Mouse (Mus musculus) kidney, embryonic 15.5 days (tissue): ENCODE results near the gene Tns4. TPM values are rescaled to one million over a fixed set of nuclear protein-coding genes. Genes with fewer than 3 reads are reported as not detected.

ENCODE experiments used
- ATAC-seq: fragments of 200-750 bp; cut with Nextera tagmentation; replicated peaks from 2 replicates; pipeline ENCODE4 v1.8.0; 2017; ENCODE audit warnings: moderate TSS enrichment; ENCODE audit not compliant: low FRiP score
- H3K27ac ChIP-seq: fragments of 300-500 bp; sonication (generic); 2 replicates; pipeline ENCODE4 v1.5.1; 2015; ENCODE audit warnings: mild to moderate bottlenecking, inconsistent platforms
- H3K27me3 ChIP-seq: fragments of 300-500 bp; sonication (generic); 2 replicates; pipeline ENCODE4 v1.6.1; 2015; ENCODE audit warnings: inconsistent platforms
- H3K36me3 ChIP-seq: fragments of 300-500 bp; sonication (generic); 2 replicates; pipeline ENCODE4 v1.6.1; 2015; ENCODE audit warnings: inconsistent platforms
- H3K4me1 ChIP-seq: fragments of 300-500 bp; sonication (generic); 2 replicates; pipeline ENCODE4 v1.6.1; 2015; ENCODE audit warnings: inconsistent platforms
- H3K4me2 ChIP-seq: fragments of 300-500 bp; sonication (generic); 2 replicates; pipeline ENCODE4 v1.6.1; 2015; ENCODE audit warnings: moderate library complexity, mild to moderate bottlenecking, inconsistent platforms
- H3K4me3 ChIP-seq: fragments of 300-500 bp; sonication (generic); replicated peaks from 2 replicates; pipeline ENCODE4 v1.5.1; 2015; ENCODE audit warnings: mild to moderate bottlenecking, inconsistent platforms
- H3K9ac ChIP-seq: fragments of 300-500 bp; sonication (generic); 2 replicates; pipeline ENCODE4 v1.6.1; 2015; ENCODE audit warnings: mild to moderate bottlenecking, inconsistent platforms
- H3K9me3 ChIP-seq: fragments of 300-500 bp; sonication (generic); replicated peaks from 2 replicates; pipeline ENCODE4 v1.6.1; 2016; ENCODE audit warnings: inconsistent platforms
- WGBS: fragments of 180-500 bp; shearing (Covaris S2); methylation state at CpG from one replicate; pipeline ENCODE4 v1.1.7; 2015; ENCODE audit warnings: mixed read lengths; 5-methylcytosine and 5-hydroxymethylcytosine counted together
- polyA plus RNA-seq: library from polyadenylated mRNA; unstranded; fragments of >200 nt; fragmentation: Nextera tagmentation; extraction: Ambion mirVana; gene quantifications from 2 replicates; pipeline ENCODE4 v1.2.1, GENCODE M21; 2015

The Tns4 gene
- 0.29 and 0.32 TPM in 2 replicates for polyA plus RNA-seq

DNA sequence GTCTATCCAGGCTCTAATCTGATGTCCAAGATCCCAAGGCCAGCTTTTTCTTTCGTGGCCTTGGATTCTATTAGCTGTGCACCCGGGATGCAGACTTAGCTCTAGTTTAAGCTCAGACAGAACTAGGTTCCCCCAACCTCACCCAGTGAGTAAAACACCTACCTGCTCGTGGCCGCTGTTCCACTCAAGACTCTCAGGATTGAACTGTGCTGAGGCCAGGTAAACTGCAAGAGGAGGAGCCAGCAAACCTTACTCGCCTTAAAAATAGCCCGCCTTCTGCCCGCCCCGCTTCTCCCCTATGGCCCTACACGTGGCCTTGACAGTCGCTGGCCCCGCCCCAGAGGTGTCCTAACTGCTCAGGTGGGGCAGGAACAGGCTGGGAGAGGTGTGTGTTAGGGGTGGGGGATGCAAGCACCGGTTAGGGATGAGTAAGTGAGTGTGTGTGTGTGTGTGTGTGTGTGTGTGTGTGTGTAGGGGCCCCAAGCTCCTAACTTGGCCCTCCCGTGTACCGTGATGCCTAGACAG lies at the start of gene Tns4:
Tns4 (minus strand) TSS at position 230 of the 525 bp plus-strand sequence.
- H3K4me1 ChIP-seq, result peaks cover 6% of the 10 kb centered on the region; the same call in 1 of the 2 replicates
- no peaks in the 10 kb centered on the region for H3K36me3 ChIP-seq
- H3K4me2 ChIP-seq, result no peak within 1 kb of the TSS
- no peaks in the 10 kb centered on the region for H3K9me3 ChIP-seq
- 66% methylated on average over 14 of the region's 14 CpGs for WGBS
- no peak within 1 kb of the TSS for H3K9ac ChIP-seq
- no peak for ATAC-seq
- no peaks in the 10 kb centered on the region for H3K27me3 ChIP-seq
- H3K27ac ChIP-seq, result no peak within 1 kb of the TSS
- no peak within 1 kb of the TSS for H3K4me3 ChIP-seq

DNA sequence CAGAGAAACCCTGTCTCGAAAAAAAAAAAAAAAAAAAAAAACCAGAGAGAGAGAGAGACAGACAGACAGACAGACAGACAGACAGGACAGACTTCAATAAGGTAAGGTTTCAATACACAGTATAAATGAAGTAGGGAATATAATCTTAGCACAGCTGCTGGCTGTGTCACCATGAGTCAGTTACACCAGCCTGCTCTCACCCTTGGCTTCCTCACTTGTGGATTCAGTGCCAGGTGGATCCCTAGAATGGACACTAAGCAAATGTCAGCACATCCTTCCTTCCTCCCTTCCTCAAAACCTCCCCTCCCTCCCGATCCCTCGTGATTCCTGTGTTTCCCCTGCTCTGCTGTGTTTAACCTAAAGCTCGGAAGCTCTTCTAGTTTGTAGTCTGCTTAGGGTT lies 48.3 kb upstream of the Tns4 start:
- no peaks in the 10 kb centered on the region for H3K9me3 ChIP-seq
- no peaks in the 10 kb centered on the region for H3K36me3 ChIP-seq
- H3K4me2 ChIP-seq, result no peak overlapping the region
- no peak for ATAC-seq
- 78% methylated on average over 4 of the region's 4 CpGs for WGBS
- H3K4me1 ChIP-seq, result peaks cover 44% of the 10 kb centered on the region
- H3K27me3 ChIP-seq, result no peaks in the 10 kb centered on the region
- no peak overlapping the region for H3K9ac ChIP-seq
- H3K27ac ChIP-seq, result no peak overlapping the region
- no peak overlapping the region for H3K4me3 ChIP-seq

DNA sequence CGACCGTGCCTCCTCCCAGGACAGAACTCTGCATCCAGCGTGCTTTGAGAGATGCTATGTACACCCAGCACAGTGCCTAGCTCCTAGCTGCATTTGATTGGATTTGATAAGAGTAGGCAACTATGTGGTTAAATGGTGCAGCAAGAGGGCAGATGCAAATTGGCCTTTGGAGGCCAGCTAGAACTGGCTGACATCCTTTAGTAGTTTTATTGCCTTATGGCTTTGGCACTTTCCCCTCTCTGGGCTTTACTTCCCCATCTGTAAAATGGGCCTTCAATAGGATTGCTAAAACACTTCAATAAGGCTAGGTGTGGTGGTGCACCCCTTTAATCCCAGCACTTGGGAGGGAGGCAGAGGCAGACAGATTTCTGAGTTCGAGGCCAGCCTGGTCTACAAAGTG lies 47.9 kb upstream of the Tns4 start:
- no peaks in the 10 kb centered on the region for H3K27me3 ChIP-seq
- peak overlapping the region; percentile 43; the same call in 1 of the 2 replicates for H3K27ac ChIP-seq
- no peak overlapping the region for H3K4me2 ChIP-seq
- WGBS, result 54% methylated on average over 4 of the region's 4 CpGs
- no peaks in the 10 kb centered on the region for H3K9me3 ChIP-seq
- H3K36me3 ChIP-seq, result no peaks in the 10 kb centered on the region
- H3K4me1 ChIP-seq, result peaks cover 44% of the 10 kb centered on the region
- no peak overlapping the region for H3K4me3 ChIP-seq
- ATAC-seq, result no peak
- no peak overlapping the region for H3K9ac ChIP-seq

DNA sequence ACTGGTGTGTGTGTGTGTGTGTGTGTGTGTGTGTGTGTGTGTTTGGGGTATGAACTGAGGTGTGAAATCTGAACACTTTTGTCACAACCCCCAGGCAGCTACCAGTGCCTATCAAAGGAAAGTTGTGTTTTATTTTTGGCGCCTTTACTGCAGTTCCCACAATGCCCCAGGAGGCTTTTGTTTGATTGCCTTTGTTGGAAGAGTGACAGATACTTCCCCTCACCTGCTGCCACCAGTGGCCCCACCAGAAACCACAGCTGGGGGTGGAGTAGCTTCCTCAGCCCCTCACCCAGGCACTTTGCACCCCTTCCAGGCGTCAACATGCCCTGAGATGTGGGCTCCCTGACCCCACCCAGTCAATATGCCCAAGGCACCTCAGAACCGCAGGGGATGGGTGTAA lies 47.3 kb upstream of the Tns4 start:
- ATAC-seq, result no peak
- H3K27ac ChIP-seq, result peak overlapping the region; percentile 43; the same call in 1 of the 2 replicates

DNA sequence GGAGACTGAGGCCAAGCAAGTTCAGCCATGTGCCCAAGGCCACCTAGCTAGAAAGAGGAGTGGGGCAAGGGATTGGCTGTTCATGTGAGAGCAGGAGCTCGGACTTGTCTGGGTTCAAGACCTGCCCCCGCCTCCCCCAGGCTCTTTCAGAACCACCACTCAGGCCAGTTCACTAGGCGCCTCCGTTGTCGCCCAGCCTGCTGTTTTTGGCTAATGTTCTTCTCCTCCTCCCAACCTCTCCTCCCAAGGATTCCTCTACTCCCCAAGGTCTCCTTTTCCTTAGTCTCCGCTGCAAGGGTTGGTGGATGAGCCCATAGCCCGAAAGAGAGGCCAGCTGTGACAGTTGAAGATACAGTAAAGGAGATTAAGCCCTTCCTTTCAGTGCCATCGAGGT lies 45.9 kb upstream of the Tns4 start:
- H3K27me3 ChIP-seq, result 0 out of 2 replicates have a peak, but pooled peaks cover 4% of the 10 kb centered on the region
- no peak overlapping the region for H3K4me2 ChIP-seq
- H3K9ac ChIP-seq, result no peak overlapping the region
- no peaks in the 10 kb centered on the region for H3K9me3 ChIP-seq
- H3K36me3 ChIP-seq, result no peaks in the 10 kb centered on the region
- WGBS, result 48% methylated on average over 8 of the region's 8 CpGs
- peak overlapping the region; percentile 92 for H3K27ac ChIP-seq
- no peak for ATAC-seq
- peaks cover 51% of the 10 kb centered on the region for H3K4me1 ChIP-seq
- H3K4me3 ChIP-seq, result no peak overlapping the region

More for the DNA sequence above, 47.3 kb upstream of the Tns4 start:
- WGBS, result 45% methylated on average over 3 of the region's 3 CpGs
- Histone ChIP-seq H3K36me3 (no peaks in the 10 kb centered on the region), H3K4me2 (no peak overlapping the region), H3K9me3 (no peaks in the 10 kb centered on the region), H3K27me3 (0 out of 2 replicates have a peak, but pooled peaks cover 3% of the 10 kb centered on the region), H3K4me1 (peaks cover 49% of the 10 kb centered on the region), H3K4me3 (no peak overlapping the region), H3K9ac (no peak overlapping the region)

DNA sequence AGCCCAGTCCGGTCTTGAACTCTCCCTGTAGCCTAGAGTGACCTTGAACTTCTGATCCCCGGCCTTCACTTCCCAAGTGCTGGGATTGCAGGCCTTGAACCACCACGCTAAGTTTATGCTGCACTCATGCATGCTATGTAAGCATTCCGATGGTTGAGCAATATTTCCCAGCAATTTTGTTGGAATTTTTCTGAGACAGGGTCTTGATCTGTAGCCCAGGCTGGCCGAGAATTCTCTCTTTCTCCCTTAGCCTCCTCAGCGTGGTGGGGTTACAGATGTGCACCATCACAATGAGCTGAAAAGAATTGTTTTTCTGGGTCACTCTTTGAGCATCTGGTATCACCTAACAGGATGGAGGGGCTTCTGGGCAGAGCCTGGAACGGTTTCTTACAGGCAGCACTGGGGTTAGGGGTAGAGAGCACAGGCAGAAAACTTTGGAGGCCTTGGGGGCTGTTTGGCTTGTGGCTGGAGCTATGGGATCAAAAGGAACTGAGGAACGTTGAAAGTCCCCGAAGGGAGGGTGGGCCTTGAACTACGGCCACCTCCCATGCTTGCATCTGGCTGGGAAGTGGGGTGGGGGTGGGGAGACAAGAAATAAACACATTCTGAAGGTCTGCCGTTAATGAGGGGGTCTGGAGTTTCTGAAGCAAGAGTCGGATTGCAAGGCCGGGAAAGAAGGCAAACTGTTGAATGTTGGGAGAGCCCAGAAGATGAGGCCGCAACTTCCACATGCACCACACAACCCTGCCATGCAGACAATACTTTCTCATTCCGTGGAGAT lies 45.4 kb upstream of the Tns4 start:
- H3K4me3 ChIP-seq, result no peak overlapping the region
- H3K4me2 ChIP-seq, result no peak overlapping the region
- no peaks in the 10 kb centered on the region for H3K9me3 ChIP-seq
- H3K36me3 ChIP-seq, result no peaks in the 10 kb centered on the region
- H3K9ac ChIP-seq, result no peak overlapping the region
- H3K27me3 ChIP-seq, result 0 out of 2 replicates have a peak, but pooled peaks cover 4% of the 10 kb centered on the region
- peak overlapping the region; percentile 92 for H3K27ac ChIP-seq
- H3K4me1 ChIP-seq, result peaks cover 51% of the 10 kb centered on the region
- 32% methylated on average over 15 of the region's 15 CpGs for WGBS
- ATAC-seq, result no peak

DNA sequence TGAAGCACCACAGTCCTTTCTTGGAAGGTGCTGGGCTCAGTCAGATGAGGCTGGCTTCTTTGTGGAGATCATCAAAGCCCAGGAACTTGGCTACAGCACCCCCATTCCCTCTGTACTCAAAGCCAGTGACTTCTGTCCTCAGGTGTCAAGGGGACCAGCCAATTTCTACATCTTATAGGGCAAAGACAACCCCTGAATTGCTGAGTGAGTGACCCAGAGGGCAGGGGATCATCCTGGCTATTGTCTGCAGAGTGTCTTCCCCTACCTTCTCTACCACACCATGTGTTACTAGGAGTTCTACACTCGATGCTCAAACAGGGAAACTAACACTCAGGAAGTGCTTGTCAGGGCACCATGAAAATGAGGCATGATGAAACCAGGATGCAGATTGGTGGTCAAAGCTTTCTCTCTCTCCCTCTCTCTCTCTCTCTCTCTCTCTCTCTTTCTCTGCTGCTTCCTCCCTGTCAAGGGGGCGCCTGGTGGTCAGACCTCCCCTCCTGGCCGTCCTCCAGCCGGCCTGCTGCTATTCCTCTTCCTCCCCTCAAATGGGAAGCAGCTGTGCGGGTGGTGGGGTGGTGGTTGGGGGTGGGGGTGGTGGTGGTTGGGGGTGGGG lies 44.3 kb upstream of the Tns4 start:
- WGBS, result 22% methylated on average over 5 of the region's 5 CpGs
- 0 out of 2 replicates have a peak, but pooled peaks have one; percentile 30 for ATAC-seq

DNA sequence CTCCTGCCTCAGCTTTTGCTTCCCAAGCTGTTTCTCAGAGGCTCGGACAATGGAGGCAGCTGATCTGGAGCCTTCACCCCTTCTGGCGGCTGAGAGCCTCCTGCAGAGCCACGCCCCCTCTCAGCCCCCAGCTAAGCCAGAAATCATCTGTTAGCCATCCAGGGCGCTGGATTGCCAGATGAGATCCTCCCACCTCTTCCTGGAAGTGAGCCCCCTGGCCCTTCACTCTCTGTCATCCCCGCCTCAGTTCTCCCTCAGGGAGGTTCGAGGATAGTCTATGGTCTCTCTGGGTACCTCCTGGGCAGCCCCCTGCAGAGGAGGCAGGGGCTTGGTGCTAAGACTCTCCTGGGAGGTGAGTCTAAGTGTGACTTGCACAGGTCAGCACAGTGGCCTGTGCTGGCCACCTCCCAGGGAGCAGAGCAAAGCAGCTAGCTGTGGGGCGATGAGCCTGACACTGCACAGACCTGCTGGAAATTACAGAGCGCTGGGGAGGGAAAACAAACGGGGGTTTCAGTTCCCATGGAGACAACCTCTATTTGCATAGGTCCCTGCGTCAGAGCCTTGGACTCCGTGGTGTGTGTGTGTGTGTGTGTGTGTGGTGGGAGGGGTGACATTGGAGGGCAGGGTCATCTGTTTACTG lies 43.1 kb upstream of the Tns4 start:
- Histone ChIP-seq H3K4me1 (peaks cover 63% of the 10 kb centered on the region), H3K4me3 (peak overlapping the region; percentile 27), H3K9ac (peak overlapping the region; percentile 41; the same call in 1 of the 2 replicates), H3K27ac (peak overlapping the region; percentile 92), H3K4me2 (peak overlapping the region; percentile 57), H3K36me3 (no peaks in the 10 kb centered on the region), H3K9me3 (no peaks in the 10 kb centered on the region), H3K27me3 (0 out of 2 replicates have a peak, but pooled peaks cover 4% of the 10 kb centered on the region)
- ATAC-seq, result peak; percentile 72
- WGBS, result 4% methylated on average over 11 of the region's 11 CpGs

More for the DNA sequence above, 44.3 kb upstream of the Tns4 start:
- H3K27me3 ChIP-seq, result 0 out of 2 replicates have a peak, but pooled peaks cover 4% of the 10 kb centered on the region
- H3K4me2 ChIP-seq, result no peak overlapping the region
- H3K9ac ChIP-seq, result no peak overlapping the region
- no peak overlapping the region for H3K4me3 ChIP-seq
- H3K9me3 ChIP-seq, result no peaks in the 10 kb centered on the region
- peaks cover 53% of the 10 kb centered on the region for H3K4me1 ChIP-seq
- no peaks in the 10 kb centered on the region for H3K36me3 ChIP-seq
- peak overlapping the region; percentile 92 for H3K27ac ChIP-seq

DNA sequence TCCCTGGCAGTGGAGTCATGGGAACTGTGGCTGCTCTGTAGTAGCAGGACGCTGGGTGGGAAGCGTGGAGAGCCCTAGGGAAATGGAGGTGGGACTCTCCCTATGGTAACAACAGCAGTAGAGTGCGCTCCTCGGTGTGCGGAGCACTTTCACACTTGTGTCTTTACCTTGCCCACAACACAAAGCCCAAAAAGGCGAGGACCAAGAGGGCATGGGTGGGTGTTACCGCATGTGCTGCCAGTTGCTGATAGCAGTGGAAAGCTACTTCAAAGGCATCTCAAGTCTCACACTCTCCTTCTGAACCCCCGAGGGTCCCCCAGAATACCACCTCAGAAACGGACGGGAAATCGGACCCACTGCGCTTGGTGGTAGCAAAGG lies 42.3 kb upstream of the Tns4 start:
- Histone ChIP-seq H3K27me3 (0 out of 2 replicates have a peak, but pooled peaks cover 4% of the 10 kb centered on the region), H3K27ac (peak overlapping the region; percentile 92), H3K4me3 (peak overlapping the region; percentile 27; the same call in 1 of the 2 replicates), H3K4me2 (peak overlapping the region; percentile 57), H3K36me3 (no peaks in the 10 kb centered on the region), H3K4me1 (peaks cover 65% of the 10 kb centered on the region), H3K9me3 (no peaks in the 10 kb centered on the region), H3K9ac (no peak overlapping the region)
- WGBS, result 37% methylated on average over 12 of the region's 12 CpGs
- no peak for ATAC-seq

DNA sequence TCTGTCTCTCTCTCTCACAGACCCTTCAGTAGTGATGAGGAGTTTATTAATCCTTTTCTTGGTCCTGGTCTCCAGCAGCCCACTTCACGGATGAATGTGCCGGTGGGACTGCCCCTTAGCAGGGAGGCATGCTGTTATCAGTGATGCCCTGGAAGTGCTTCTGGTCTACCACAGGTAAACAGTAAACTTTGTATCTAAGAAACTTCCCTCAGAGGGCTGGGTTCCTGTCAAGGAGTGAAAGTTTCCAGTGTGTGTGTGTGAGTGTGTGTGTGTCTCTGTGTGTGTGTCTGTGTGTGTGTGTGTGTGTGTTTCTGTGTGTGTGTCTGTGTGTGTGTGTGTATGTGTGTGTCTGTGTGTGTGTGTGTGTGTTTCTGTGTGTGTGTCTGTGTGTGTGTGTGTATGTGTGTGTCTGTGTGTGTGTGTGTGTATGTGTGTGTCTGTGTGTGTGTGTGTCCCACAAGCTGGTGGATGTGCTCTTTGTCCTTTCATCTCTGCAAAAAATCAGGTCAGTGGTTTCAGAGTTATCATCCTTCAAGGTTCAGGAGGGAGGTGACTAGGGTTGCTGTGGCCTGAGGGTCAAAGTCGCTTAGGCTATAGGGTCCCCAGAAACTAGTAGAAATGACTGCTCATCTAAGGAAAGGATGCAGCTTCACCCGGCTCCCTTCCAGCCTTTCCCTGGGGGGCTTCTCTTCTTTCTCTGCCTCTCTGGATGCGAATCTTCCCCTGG lies 41.8 kb upstream of the Tns4 start:
- Histone ChIP-seq H3K27ac (peak overlapping the region; percentile 92), H3K9me3 (no peaks in the 10 kb centered on the region), H3K4me1 (peaks cover 68% of the 10 kb centered on the region), H3K4me2 (no peak overlapping the region), H3K4me3 (no peak overlapping the region), H3K9ac (no peak overlapping the region), H3K27me3 (0 out of 2 replicates have a peak, but pooled peaks cover 4% of the 10 kb centered on the region), H3K36me3 (no peaks in the 10 kb centered on the region)
- no peak for ATAC-seq
- 63% methylated on average over 5 of the region's 5 CpGs for WGBS

DNA sequence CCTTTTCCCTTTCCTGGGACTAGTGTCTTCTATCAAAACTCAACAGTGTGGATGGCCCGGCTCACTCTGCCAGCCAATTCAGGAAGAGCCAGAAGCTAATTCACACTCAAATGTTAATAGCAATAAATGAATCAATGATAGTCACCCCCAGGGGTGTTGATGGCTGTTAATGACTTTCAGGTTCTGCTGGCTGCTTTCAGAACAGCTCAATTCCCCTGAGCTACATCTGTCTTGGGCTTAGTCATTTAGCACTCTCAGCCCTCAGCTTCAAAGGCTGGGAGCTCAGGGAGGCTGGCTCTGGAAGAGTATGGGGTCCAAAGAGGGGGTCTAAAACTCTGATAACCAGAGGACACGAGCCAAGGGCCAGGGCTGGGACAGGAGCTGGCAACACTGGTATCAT lies 40.2 kb upstream of the Tns4 start:
- Histone ChIP-seq H3K36me3 (no peaks in the 10 kb centered on the region), H3K27me3 (0 out of 2 replicates have a peak, but pooled peaks cover 4% of the 10 kb centered on the region), H3K4me1 (peaks cover 66% of the 10 kb centered on the region), H3K9ac (no peak overlapping the region), H3K4me2 (no peak overlapping the region), H3K9me3 (no peaks in the 10 kb centered on the region), H3K4me3 (no peak overlapping the region), H3K27ac (no peak overlapping the region)
- WGBS, result 42% methylated on average over 2 of the region's 2 CpGs
- no peak for ATAC-seq
